Mouse (Mus musculus): ENCODE measurements around the gene Hist4h4. TPM values are rescaled to one million over a fixed set of nuclear protein-coding genes. Genes with fewer than 3 reads are reported as not detected.

Hist4h4 gene
- total and polyA plus RNA-seq, 3 experiments: 0.16 to 78.2 (median 3.6) TPM

DNA sequence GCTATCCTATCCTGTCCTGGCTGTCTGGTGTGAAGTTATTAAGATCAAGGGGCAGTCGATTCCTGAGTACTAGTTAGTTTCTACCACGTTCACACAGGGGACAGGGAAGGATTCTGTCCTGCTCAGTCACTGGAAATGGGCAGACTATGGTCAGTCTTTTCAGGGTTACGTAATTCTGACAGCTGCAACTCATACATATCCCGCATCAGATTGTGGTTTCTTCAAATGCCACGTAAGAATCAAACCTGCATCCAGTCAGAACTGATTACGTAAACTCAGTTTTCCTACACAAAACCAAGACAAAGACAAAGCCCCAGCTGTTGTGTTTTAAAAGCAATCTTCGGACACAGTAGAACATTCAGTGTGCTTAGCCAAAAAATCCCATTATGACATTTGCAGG is 11.2 kb upstream of the Hist4h4 start:
- Histone ChIP-seq H3K9me3 (replicated peaks; ENCODE audit: low read length) (no peaks in the 10 kb centered on the region), H3K79me2 (replicated peaks; ENCODE audit: control insufficient read depth, extremely low read depth, insufficient read depth, poor library complexity, severe bottlenecking) (peaks cover 11% of the 10 kb centered on the region), H3K4me1 (ENCODE audit: control insufficient read depth in 1 of 2, insufficient read depth in 2 of 2) (peaks cover under 1 to 16% of the 10 kb centered on the region in 2 experiments), H3K36me3 (replicated peaks in 1 of 2; ENCODE audit: control insufficient read depth in 1 of 2, insufficient read depth in 1 of 2, low read length in 1 of 2) (peaks cover 68 to 88% of the 10 kb centered on the region in 2 experiments), H3K27me3 (replicated peaks) (no peaks in the 10 kb centered on the region), H3K9ac (ENCODE audit: insufficient read depth, low read depth) (no peak overlapping the region), H3K4me2 (ENCODE audit: insufficient read depth, low read depth, poor library complexity, severe bottlenecking) (no peak overlapping the region), H3K4me3 (replicated peaks in 1 of 3; ENCODE audit: low read depth in 2 of 3, low read length in 2 of 3, poor library complexity in 1 of 3) (no peak overlapping the region), H3K27ac (ENCODE audit: insufficient read depth, low read depth) (no peak overlapping the region)
- dilution Hi-C loops (cut with MboI; ENCODE audit: extremely low pct_ligation_motif_present, extremely low pct_unique_long_range_greater_than_20kb, low sequenced_read_pairs): no loop called here
- TF ChIP-seq MAFK (IDR thresholded peaks at IDR 0.05; ENCODE audit: insufficient replicate concordance, low read length): no peak
- no peak for TF ChIP-seq JUND (conservative IDR thresholded peaks at IDR 0.05; ENCODE audit: low read depth, low read length)
- TF ChIP-seq BHLHE40 (IDR thresholded peaks at IDR 0.05; ENCODE audit: low read depth, low read length): no peak
- TF ChIP-seq TCF12 (IDR thresholded peaks at IDR 0.05; ENCODE audit: low read depth, low read length): no peak
- TF ChIP-seq NELFE (IDR thresholded peaks at IDR 0.05; ENCODE audit: low read depth, low read length): no peak
- no peak for TF ChIP-seq CHD2 (IDR thresholded peaks at IDR 0.05; ENCODE audit: low read length)
- TF ChIP-seq GABPA (IDR thresholded peaks at IDR 0.05; ENCODE audit: insufficient replicate concordance, low read depth, low read length): no peak
- no peak for TF ChIP-seq USF1 (IDR thresholded peaks at IDR 0.05; ENCODE audit: low read depth, low read length)
- no peak for TF ChIP-seq MXI1 (IDR thresholded peaks at IDR 0.05; ENCODE audit: low read depth, low read length)
- no peak for TF ChIP-seq POLR2A (IDR thresholded peaks at IDR 0.05; ENCODE audit: low read depth, low read length)
- no peak for TF ChIP-seq HCFC1 (IDR thresholded peaks at IDR 0.05; ENCODE audit: low read depth, low read length)
- TF ChIP-seq RCOR1 (conservative IDR thresholded peaks at IDR 0.05; ENCODE audit: low read depth, low read length): no peak
- TF ChIP-seq KAT2A (IDR thresholded peaks at IDR 0.05; ENCODE audit: insufficient replicate concordance, low read length): no peak
- no peak for TF ChIP-seq EP300 (IDR thresholded peaks at IDR 0.05; ENCODE audit: low read length)
- no peak for TF ChIP-seq ZMIZ1 (IDR thresholded peaks at IDR 0.05; ENCODE audit: low read depth, low read length)
- TF ChIP-seq ETS1 (conservative IDR thresholded peaks at IDR 0.05; ENCODE audit: low read depth, low read length): no peak
- no peak for TF ChIP-seq PAX5 (IDR thresholded peaks at IDR 0.05; ENCODE audit: low read length)
- no peak for TF ChIP-seq IRF4 (IDR thresholded peaks at IDR 0.05; ENCODE audit: low read depth, low read length)
- in situ Hi-C loops (cut with MboI; ENCODE audit: low pct_ligation_motif_present, low pct_unique_long_range_greater_than_20kb, low sequenced_read_pairs): no loop called here
- no peak for DNase-seq (ENCODE audit: extremely low read depth)

DNA sequence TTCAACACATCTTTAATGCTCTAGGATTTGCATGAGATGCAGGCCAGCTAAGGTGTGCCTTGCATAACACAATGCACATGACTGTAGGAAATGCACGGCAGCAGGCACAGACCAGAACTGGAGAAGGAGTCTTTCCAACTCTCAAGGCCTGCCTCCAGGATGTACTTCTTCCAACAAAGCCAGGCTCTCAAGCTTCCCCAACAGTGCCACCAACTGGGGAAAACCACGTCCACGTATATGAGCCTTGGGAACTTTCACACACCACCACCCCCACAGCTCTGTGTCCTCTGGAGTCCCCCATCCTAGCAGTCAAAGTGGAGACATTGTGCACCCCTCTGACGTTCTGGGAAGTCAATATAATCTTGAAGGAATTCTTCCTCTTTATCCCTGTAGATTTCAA is 8.9 kb upstream of the Hist4h4 start:
- dilution Hi-C loops (cut with MboI; ENCODE audit: extremely low pct_ligation_motif_present, extremely low pct_unique_long_range_greater_than_20kb, low sequenced_read_pairs): no loop called here
- DNase-seq (ENCODE audit: extremely low read depth): no peak
- peak in 1 of 2 experiments; percentile 19; a peak in 1 of 4 replicates for TF ChIP-seq CTCF (conservative IDR thresholded peaks at IDR 0.05 in 1 of 2, IDR thresholded peaks at IDR 0.05 in 1 of 2; ENCODE audit: low read depth in 2 of 2, low read length in 2 of 2)
- no peak for TF ChIP-seq TBP (conservative IDR thresholded peaks at IDR 0.05; ENCODE audit: low read depth, low read length)
- Histone ChIP-seq H3K4me2 (ENCODE audit: insufficient read depth, low read depth, poor library complexity, severe bottlenecking) (no peak overlapping the region), H3K9me3 (replicated peaks; ENCODE audit: low read length) (no peaks in the 10 kb centered on the region), H3K27ac (ENCODE audit: insufficient read depth, low read depth) (no peak overlapping the region), H3K27me3 (replicated peaks) (no peaks in the 10 kb centered on the region), H3K9ac (ENCODE audit: insufficient read depth, low read depth) (no peak overlapping the region), H3K79me2 (replicated peaks; ENCODE audit: control insufficient read depth, extremely low read depth, insufficient read depth, poor library complexity, severe bottlenecking) (peaks cover 30% of the 10 kb centered on the region), H3K4me1 (ENCODE audit: control insufficient read depth in 1 of 2, insufficient read depth in 2 of 2) (peaks cover 4 to 24% of the 10 kb centered on the region in 2 experiments), H3K36me3 (replicated peaks in 1 of 2; ENCODE audit: control insufficient read depth in 1 of 2, insufficient read depth in 1 of 2, low read length in 1 of 2) (peaks cover 53 to 71% of the 10 kb centered on the region in 2 experiments), H3K4me3 (replicated peaks in 1 of 3; ENCODE audit: low read depth in 2 of 3, low read length in 2 of 3, poor library complexity in 1 of 3) (no peak overlapping the region)
- in situ Hi-C loops (cut with MboI; ENCODE audit: low pct_ligation_motif_present, low pct_unique_long_range_greater_than_20kb, low sequenced_read_pairs): no loop called here
